Mouse (Mus musculus): ENCODE results near the gene Foxe3. TPM values are rescaled to one million over a fixed set of nuclear protein-coding genes. Genes with fewer than 3 reads are reported as not detected.

Foxe3 gene
- not detected for polyA plus RNA-seq (2014; fragmentation: Illumina TruSeq; extraction: RNeasy Lipid Tissue Mini Kit (QIAGEN cat#74804); ENCODE audit: insufficient read depth, low read depth, low replicate concordance)

GRCm38 (mm10) chr4:114925917-114926312, at the start of gene Foxe3:
TSS of gene Foxe3 (minus strand) at chr4:114926013.

GRCm38 (mm10) chr4:114908829-114909601, 16.8 kb downstream of the Foxe3 start, which contains the start of gene Foxd2:
TSS of gene Foxd2 (minus strand) at chr4:114908873.

Other genes with a start within 250 kb of the Foxe3 start
- not detected for gene Gm12830, start 104.3 kb downstream of the Foxe3 start, polyA plus RNA-seq (2014; fragmentation: Illumina TruSeq; extraction: RNeasy Lipid Tissue Mini Kit (QIAGEN cat#74804); ENCODE audit: insufficient read depth, low read depth, low replicate concordance)
- gene Foxd2, start 17.1 kb downstream of the Foxe3 start, polyA plus RNA-seq (2014; fragmentation: Illumina TruSeq; extraction: RNeasy Lipid Tissue Mini Kit (QIAGEN cat#74804); ENCODE audit: insufficient read depth, low read depth, low replicate concordance): 0.29 TPM
- 53.0 TPM for gene Cmpk1, start 61.2 kb upstream of the Foxe3 start, polyA plus RNA-seq (2014; fragmentation: Illumina TruSeq; extraction: RNeasy Lipid Tissue Mini Kit (QIAGEN cat#74804); ENCODE audit: insufficient read depth, low read depth, low replicate concordance)
- 0.06 TPM for gene Stil, start 74.1 kb upstream of the Foxe3 start, polyA plus RNA-seq (2014; fragmentation: Illumina TruSeq; extraction: RNeasy Lipid Tissue Mini Kit (QIAGEN cat#74804); ENCODE audit: insufficient read depth, low read depth, low replicate concordance)
- 5.4 TPM for gene Tal1, start 130.4 kb upstream of the Foxe3 start, polyA plus RNA-seq (2014; fragmentation: Illumina TruSeq; extraction: RNeasy Lipid Tissue Mini Kit (QIAGEN cat#74804); ENCODE audit: insufficient read depth, low read depth, low replicate concordance)
- gene Pdzk1ip1, start 162.7 kb upstream of the Foxe3 start, polyA plus RNA-seq (2014; fragmentation: Illumina TruSeq; extraction: RNeasy Lipid Tissue Mini Kit (QIAGEN cat#74804); ENCODE audit: insufficient read depth, low read depth, low replicate concordance): 75.9 TPM
- not detected for gene Cyp4x1, start 208.3 kb upstream of the Foxe3 start, polyA plus RNA-seq (2014; fragmentation: Illumina TruSeq; extraction: RNeasy Lipid Tissue Mini Kit (QIAGEN cat#74804); ENCODE audit: insufficient read depth, low read depth, low replicate concordance)

Data from lung, adult 10 weeks (tissue).